Mouse (Mus musculus): ENCODE measurements around the gene Adamts18.

DNA sequence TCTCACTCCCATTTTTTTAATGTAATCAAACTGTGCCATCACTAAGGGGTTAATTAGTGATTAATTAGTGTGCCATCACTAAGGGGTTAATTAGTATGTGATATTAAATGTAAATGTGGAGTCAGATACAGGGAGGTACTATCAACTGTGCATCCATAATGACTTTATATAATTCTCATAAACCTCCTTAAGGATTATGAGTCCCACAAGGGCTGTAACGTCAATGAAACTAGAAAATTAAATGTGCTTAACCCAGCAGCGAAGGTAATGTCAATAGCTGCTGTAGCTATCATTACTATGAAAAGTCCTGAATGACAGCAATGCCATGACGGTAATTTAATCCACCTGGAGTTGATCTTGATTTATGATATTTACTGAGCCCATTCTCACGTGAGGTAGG is 83.4 kb downstream of the Adamts18 start:
- TF ChIP-seq CTCF (IDR thresholded peaks at IDR 0.05; ENCODE audit: low read depth, low read length) (no peak), GATA2 (IDR thresholded peaks at IDR 0.05; ENCODE audit: borderline replicate concordance, low read depth, low read length) (no peak)
